Mouse (Mus musculus) thymus, postnatal 4 days (tissue): ENCODE data around the gene Gm3138.
"Not testable (repeated sequence)": the region's sequence is repeated elsewhere in the genome, so short reads cannot be mapped to it uniquely, and the experiment has no call there.

Experiments used
- DNase-seq: peaks from one replicate; pipeline ENCODE4 v3.0.0; 2021

Gene Gm3138

GRCm38 (mm10) chr14:4249331-4249730, at the start of gene Gm3138:
Gene Gm3138, plus strand, starts transcription at chr14:4249631.
- not testable (repeated sequence) for DNase-seq

DNA sequence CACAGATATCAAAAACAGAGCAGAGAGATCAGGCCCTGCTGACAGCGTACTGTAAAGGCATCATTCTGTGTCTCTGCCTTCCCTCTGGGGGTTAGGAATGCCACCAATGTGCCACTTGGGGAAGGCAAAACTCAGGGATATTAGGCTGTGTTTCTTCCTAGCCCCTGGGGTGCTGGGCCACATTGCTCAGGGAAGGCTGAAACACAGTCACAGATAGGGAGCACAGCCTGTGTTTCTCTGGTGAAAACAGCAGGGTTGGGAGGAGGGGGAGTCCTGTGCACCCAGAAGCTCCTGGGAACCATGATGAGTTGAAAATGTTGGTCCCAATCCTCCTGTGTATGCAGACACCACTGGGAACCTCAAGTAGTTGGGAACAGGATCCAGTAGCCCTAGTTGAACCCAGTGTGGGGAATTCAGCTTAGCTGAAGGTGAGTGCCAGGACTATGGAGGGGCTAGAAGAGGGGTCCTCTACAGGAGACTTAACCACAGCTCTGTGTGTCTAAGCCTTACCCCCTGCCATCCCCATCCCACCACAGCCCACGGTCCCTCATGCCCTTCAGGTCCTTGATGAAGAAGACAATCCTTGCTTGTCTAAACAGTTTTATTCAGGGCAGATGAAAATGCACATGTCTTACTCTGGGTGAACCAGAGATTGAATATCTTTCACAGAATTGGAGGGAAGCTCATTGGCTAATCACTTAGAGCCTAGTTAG, 20.0 kb downstream of the Gm3138 start:
- DNase-seq: not testable (repeated sequence)

DNA sequence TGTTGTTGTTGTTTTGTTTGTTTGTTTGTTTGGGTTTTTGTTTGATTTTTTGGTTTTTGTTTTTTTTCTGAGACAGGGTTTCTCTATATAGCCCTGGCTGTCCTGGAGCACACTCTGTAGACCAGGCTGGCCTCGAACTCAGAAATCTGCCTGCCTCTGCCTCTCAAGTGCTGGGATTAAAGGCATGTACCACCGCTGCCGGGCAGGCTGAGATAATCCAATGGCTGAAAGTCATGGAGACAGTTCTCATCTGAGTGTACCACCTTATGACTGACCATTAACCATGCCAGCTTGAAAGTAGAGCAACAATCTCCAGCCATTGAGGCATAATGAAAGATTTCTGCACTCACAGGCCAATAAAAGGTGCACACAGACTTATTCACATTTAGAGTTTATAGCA, 30.4 kb downstream of the Gm3138 start:
- DNase-seq: not testable (repeated sequence)
